Mouse (Mus musculus): Measurements from ENCODE around the gene Pdyn. TPM values are rescaled to one million over a fixed set of nuclear protein-coding genes. Genes with fewer than 3 reads are reported as not detected.

Gene Pdyn
- total and polyA plus RNA-seq, 3 experiments: not detected

GRCm38 (mm10) chr2:129713026-129713544, 13.4 kb upstream of the Pdyn start:
- ATAC-seq (ENCODE audit: extremely low read depth, insufficient number of reproducible peaks, low FRiP score, poor library complexity, severe bottlenecking) (no peak), DNase-seq (ENCODE audit: low spot score) (no peak)
- no peak for TF ChIP-seq TAL1 (conservative IDR thresholded peaks at IDR 0.05; ENCODE audit: low read depth, low read length)
- TF ChIP-seq GATA1 (IDR thresholded peaks at IDR 0.05; ENCODE audit: borderline replicate concordance, low read length): no peak
- no peak for TF ChIP-seq CTCF (IDR thresholded peaks at IDR 0.05; ENCODE audit: low read depth, low read length)
- no peak for TF ChIP-seq POLR2AphosphoS5 (IDR thresholded peaks at IDR 0.05; ENCODE audit: insufficient replicate concordance, low read depth, low read length)

GRCm38 (mm10) chr2:129696059-129696458, 3.6 kb downstream of the Pdyn start:
- peak; percentile 19 for DNase-seq (ENCODE audit: low spot score)
- Histone ChIP-seq H3K36me3 (replicated peaks) (no peaks in the 10 kb centered on the region), H3K27me3 (ENCODE audit: insufficient read depth, low read length) (peaks cover 11% of the 10 kb centered on the region; the same call in 1 of the 2 replicates), H3K4me1 (ENCODE audit: insufficient read depth, low read depth, low read length) (peaks cover 30% of the 10 kb centered on the region), H3K9me3 (replicated peaks) (no peaks in the 10 kb centered on the region), H3K4me3 (ENCODE audit: low read depth, low read length) (no peak overlapping the region)
- TF ChIP-seq GATA2 (IDR thresholded peaks at IDR 0.05; ENCODE audit: borderline replicate concordance, low read depth, low read length): no peak
- TF ChIP-seq POLR2AphosphoS5 (IDR thresholded peaks at IDR 0.05; ENCODE audit: insufficient replicate concordance, low read depth, low read length): no peak
- peak; percentile 65 for TF ChIP-seq CTCF (IDR thresholded peaks at IDR 0.05; ENCODE audit: low read depth, low read length)
- TF ChIP-seq GATA1 (IDR thresholded peaks at IDR 0.05; ENCODE audit: borderline replicate concordance, low read length): no peak
- no peak for TF ChIP-seq TAL1 (conservative IDR thresholded peaks at IDR 0.05; ENCODE audit: low read depth, low read length)
- no peak for ATAC-seq (ENCODE audit: extremely low read depth, insufficient number of reproducible peaks, low FRiP score, poor library complexity, severe bottlenecking)

More at GRCm38 (mm10) chr2:129713026-129713544, 13.4 kb upstream of the Pdyn start:
- Histone ChIP-seq H3K36me3 (replicated peaks) (no peaks in the 10 kb centered on the region), H3K27me3 (ENCODE audit: insufficient read depth, low read length) (no peaks in the 10 kb centered on the region), H3K9me3 (replicated peaks) (no peaks in the 10 kb centered on the region), H3K4me1 (ENCODE audit: insufficient read depth, low read depth, low read length) (no peaks in the 10 kb centered on the region), H3K4me3 (ENCODE audit: low read depth, low read length) (no peak overlapping the region)

- no peak for DNase-seq (ENCODE audit: low spot score)
- peaks cover 30% of the 10 kb centered on the region for H3K4me1 ChIP-seq (ENCODE audit: insufficient read depth, low read depth, low read length)
- peak; percentile 79 for ATAC-seq (ENCODE audit: extremely low read depth, insufficient number of reproducible peaks, low FRiP score, poor library complexity, severe bottlenecking)
These were observed 5.3 kb downstream of the Pdyn start for GRCm38 (mm10) chr2:129694303-129694702.

GRCm38 (mm10) chr2:129692694-129693093, 7.0 kb downstream of the Pdyn start:
- Histone ChIP-seq H3K4me3 (ENCODE audit: low read depth, low read length) (no peak overlapping the region), H3K36me3 (replicated peaks) (no peaks in the 10 kb centered on the region), H3K9me3 (replicated peaks) (no peaks in the 10 kb centered on the region), H3K4me1 (ENCODE audit: insufficient read depth, low read depth, low read length) (peaks cover 30% of the 10 kb centered on the region), H3K27me3 (ENCODE audit: insufficient read depth, low read length) (peaks cover 6% of the 10 kb centered on the region; the same call in 1 of the 2 replicates)
- TF ChIP-seq TAL1 (conservative IDR thresholded peaks at IDR 0.05; ENCODE audit: low read depth, low read length) (no peak), CTCF (IDR thresholded peaks at IDR 0.05; ENCODE audit: low read depth, low read length) (no peak)
- DNase-seq (ENCODE audit: low spot score): no peak
- ATAC-seq (ENCODE audit: extremely low read depth, insufficient number of reproducible peaks, low FRiP score, poor library complexity, severe bottlenecking): no peak

More at GRCm38 (mm10) chr2:129694303-129694702, 5.3 kb downstream of the Pdyn start:
- H3K27me3 ChIP-seq (ENCODE audit: insufficient read depth, low read length): peaks cover 6% of the 10 kb centered on the region; the same call in 1 of the 2 replicates
- no peaks in the 10 kb centered on the region for H3K9me3 ChIP-seq (replicated peaks)
- TF ChIP-seq TAL1 (conservative IDR thresholded peaks at IDR 0.05; ENCODE audit: low read depth, low read length) (peak; percentile 57), CTCF (IDR thresholded peaks at IDR 0.05; ENCODE audit: low read depth, low read length) (no peak)
- H3K36me3 ChIP-seq (replicated peaks): no peaks in the 10 kb centered on the region
- H3K4me3 ChIP-seq (ENCODE audit: low read depth, low read length): no peak overlapping the region

GRCm38 (mm10) chr2:129689694-129690093, 9.9 kb downstream of the Pdyn start:
- DNase-seq (ENCODE audit: low spot score) (no peak), ATAC-seq (ENCODE audit: extremely low read depth, insufficient number of reproducible peaks, low FRiP score, poor library complexity, severe bottlenecking) (no peak)
- H3K27me3 ChIP-seq (ENCODE audit: insufficient read depth, low read length): peaks cover 9% of the 10 kb centered on the region; the same call in 1 of the 2 replicates
- no peak overlapping the region for H3K4me3 ChIP-seq (ENCODE audit: low read depth, low read length)
- no peaks in the 10 kb centered on the region for H3K36me3 ChIP-seq (replicated peaks)
- H3K4me1 ChIP-seq (ENCODE audit: insufficient read depth, low read depth, low read length): peaks cover 15% of the 10 kb centered on the region
- H3K9me3 ChIP-seq (replicated peaks): no peaks in the 10 kb centered on the region
- no peak for TF ChIP-seq CTCF (IDR thresholded peaks at IDR 0.05; ENCODE audit: low read depth, low read length)
- no peak for TF ChIP-seq GATA1 (IDR thresholded peaks at IDR 0.05; ENCODE audit: borderline replicate concordance, low read length)
- TF ChIP-seq GATA2 (IDR thresholded peaks at IDR 0.05; ENCODE audit: borderline replicate concordance, low read depth, low read length): no peak
- no peak for TF ChIP-seq TAL1 (conservative IDR thresholded peaks at IDR 0.05; ENCODE audit: low read depth, low read length)
- no peak for TF ChIP-seq POLR2AphosphoS5 (IDR thresholded peaks at IDR 0.05; ENCODE audit: insufficient replicate concordance, low read depth, low read length)

- DNase-seq (ENCODE audit: low spot score) (no peak), ATAC-seq (ENCODE audit: extremely low read depth, insufficient number of reproducible peaks, low FRiP score, poor library complexity, severe bottlenecking) (no peak)
- no peak overlapping the region for H3K4me3 ChIP-seq (ENCODE audit: low read depth, low read length)
- H3K9me3 ChIP-seq (replicated peaks): no peaks in the 10 kb centered on the region
- no peak for TF ChIP-seq CTCF (IDR thresholded peaks at IDR 0.05; ENCODE audit: low read depth, low read length)
- no peak for TF ChIP-seq TAL1 (conservative IDR thresholded peaks at IDR 0.05; ENCODE audit: low read depth, low read length)
- H3K36me3 ChIP-seq (replicated peaks): no peaks in the 10 kb centered on the region
- peaks cover 9% of the 10 kb centered on the region; the same call in 1 of the 2 replicates for H3K27me3 ChIP-seq (ENCODE audit: insufficient read depth, low read length)
- peaks cover 5% of the 10 kb centered on the region; the same call in 1 of the 2 replicates for H3K4me1 ChIP-seq (ENCODE audit: insufficient read depth, low read depth, low read length)
These were observed 11.5 kb downstream of the Pdyn start for GRCm38 (mm10) chr2:129688036-129688625.

- Histone ChIP-seq H3K4me3 (ENCODE audit: low read depth, low read length) (no peak overlapping the region), H3K27me3 (ENCODE audit: insufficient read depth, low read length) (peaks cover 5% of the 10 kb centered on the region; the same call in 1 of the 2 replicates), H3K4me1 (ENCODE audit: insufficient read depth, low read depth, low read length) (no peaks in the 10 kb centered on the region), H3K9me3 (replicated peaks) (no peaks in the 10 kb centered on the region), H3K36me3 (replicated peaks) (no peaks in the 10 kb centered on the region)
- ATAC-seq (ENCODE audit: extremely low read depth, insufficient number of reproducible peaks, low FRiP score, poor library complexity, severe bottlenecking) (no peak), DNase-seq (ENCODE audit: low spot score) (no peak)
- TF ChIP-seq GATA2 (IDR thresholded peaks at IDR 0.05; ENCODE audit: borderline replicate concordance, low read depth, low read length): no peak
These were observed 12.7 kb downstream of the Pdyn start for GRCm38 (mm10) chr2:129686908-129687307.
